Mouse (Mus musculus) cerebellum, adult 11 months (tissue): Measurements from ENCODE around the gene Sphk1.
A peak's percentile ranks its signal among the peaks of the same experiment; 100 is the strongest.

Experiments used
- DNase-seq: peaks from one replicate; pipeline ENCODE4 v3.0.0; 2022

The Sphk1 gene

DNA sequence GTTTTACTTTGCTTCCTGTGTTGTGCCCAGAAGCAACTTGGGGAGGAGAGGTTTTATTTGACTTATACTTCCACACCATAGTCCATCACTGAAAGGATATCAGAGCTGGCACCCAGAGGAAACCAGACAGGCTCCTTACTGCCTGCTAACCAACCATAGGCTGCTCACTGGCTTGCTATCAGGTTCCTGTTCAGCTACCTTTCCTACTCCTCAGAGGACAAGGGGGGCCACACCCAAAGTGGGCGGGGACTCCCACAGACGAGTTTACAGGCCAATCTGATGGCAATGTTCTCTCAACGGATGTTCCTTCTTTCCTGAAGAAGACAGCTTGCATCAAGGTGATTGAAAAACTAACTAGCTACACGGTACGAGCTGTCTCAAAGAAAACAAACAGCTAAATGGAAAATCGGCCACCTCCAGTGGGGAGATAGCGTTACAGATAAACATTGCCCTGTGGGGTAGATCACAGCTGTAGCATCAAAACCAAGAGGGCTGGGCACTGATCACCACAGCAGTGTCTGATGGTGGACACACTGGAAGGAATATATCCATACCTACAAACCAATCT, 19.3 kb upstream of the Sphk1 start:
- DNase-seq = no peak

DNA sequence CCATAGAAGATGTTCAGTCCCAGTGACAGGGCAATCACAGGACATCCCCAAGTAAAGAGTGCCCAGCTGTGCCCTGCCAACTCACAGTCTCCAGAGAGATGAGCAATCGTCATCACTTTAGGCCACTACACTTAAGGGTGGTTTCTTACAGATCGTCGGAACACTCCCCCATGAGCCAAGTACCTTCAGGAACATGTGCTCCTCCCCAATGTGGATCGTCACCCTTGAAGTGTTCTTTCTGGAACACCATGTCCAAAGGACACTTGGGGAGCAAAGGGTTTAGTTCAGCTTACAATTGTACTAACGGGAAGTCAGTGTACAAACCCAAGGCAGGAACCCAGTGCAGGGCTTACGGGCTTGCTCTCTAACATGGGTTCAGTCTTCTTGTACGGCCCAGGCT, 18.6 kb upstream of the Sphk1 start:
- no peak for DNase-seq

- no peak for DNase-seq
Observed at GRCm38 (mm10) chr11:116512987-116513386, 17.7 kb upstream of the Sphk1 start.

DNA sequence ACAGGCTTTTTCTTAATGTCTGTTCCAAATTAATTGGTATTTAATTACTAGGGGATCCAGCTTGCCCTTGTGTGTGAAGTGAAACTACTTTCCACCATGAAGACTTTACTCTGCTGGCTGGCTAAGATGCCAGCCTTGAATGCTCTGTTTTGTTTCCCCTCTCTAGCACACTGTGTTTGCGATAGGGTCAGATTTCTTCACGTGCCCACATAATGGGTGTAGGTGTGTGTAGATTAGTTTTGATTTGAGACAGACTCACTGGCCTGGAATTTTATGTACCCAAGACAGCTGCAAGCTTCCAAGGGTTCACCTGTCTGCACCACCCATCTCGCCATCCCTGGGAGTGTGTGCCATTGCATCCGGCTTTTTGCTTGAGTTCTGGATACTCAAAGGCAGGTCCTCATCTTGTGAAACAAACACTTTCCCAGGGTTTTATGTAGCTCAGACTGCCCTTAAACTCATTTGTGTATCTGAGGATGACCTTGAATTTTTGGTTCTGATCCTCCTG, 17.1 kb upstream of the Sphk1 start:
- no peak for DNase-seq

DNA sequence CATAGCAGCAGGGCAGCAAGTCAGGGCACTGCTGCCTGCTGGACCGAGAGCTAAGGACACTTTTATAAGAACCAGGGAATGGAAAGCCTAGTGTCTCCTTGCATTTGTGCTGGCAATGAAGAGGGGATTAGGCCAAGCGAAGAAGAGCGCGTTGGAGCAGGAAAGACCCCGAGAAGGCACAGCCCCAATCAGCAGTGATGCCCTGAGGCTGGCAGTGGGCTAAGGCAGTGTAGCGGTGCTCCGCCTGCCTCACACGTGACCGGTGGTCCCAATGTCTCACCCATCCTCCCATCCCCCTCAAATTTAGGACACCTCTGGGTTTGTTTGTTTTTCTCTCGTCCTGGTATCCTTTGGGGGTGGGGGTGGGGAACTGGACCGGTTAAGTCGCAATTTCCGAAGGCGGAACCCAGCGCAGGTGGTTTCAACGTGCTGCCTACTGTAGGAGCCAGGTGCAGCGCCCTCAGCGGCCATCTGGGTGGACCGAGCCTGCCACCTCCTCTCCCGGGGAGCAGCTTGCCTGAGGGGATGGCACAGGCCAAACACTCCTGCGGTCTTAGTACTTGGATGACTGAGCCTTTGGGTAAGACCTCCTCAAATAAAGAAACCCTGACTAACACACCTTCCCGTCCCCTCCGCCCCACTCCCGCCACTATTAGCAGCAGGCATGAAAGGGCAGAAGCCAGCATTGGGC, 15.2 kb upstream of the Sphk1 start:
- peak; percentile 63 for DNase-seq

GRCm38 (mm10) chr11:116518482-116518881, 12.2 kb upstream of the Sphk1 start:
- DNase-seq = no peak

- DNase-seq = no peak
Observed at GRCm38 (mm10) chr11:116521143-116521542, 9.6 kb upstream of the Sphk1 start.

DNA sequence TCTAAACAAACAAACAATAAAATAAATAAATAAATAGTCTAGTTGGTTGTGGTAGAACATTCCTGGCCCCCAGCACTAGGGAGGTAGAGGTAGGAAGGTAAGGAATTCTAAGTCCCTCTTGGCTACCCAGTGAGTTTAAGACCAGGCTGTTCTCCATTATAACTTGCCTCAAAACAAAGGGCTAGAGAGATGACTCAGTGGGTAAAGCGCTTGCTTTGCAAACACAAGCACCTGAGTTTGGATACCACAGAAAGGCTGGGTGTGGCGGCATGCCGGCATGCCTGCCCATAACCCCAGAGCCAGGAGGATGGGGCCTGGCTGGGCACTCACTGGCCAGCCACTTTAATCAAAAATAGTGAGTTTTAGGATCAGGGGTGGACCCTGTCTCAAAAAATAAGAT, 8.7 kb upstream of the Sphk1 start:
- DNase-seq = no peak

GRCm38 (mm10) chr11:116522886-116523698, 7.6 kb upstream of the Sphk1 start:
- DNase-seq = no peak

- DNase-seq = no peak
Observed at GRCm38 (mm10) chr11:116523699-116524189, 7.0 kb upstream of the Sphk1 start.

DNA sequence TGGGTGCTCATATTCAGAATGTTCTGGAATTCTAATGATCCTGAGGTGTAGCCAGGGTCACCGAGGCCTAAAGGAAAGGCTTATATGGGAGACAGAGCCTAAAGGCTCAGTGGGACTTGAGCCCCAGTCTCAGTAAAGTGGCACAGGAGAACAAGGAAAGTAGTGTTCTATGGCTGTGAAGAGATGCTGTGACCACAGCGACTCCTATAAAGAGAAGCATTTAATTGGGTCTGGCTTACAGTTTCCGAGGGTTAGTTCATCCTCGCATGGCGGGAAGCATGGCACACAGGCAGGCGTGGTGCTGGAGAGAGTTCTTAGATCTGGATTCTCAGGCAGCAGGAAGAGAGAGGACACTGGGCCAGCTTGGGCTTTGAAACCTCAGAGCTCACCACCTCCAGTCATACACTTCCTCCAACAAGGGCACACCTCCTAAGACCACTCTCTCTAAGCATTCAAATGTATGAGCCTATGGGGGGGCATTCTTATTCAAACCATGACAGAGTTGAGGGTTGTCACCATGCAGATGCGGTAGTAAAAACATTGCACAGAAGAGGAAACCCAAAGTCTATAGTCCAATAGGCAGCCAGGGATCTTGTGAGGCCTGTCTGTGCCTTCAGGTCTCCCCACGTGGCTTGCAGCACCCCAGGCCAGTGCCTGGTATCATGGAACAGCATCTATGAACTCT, 1.9 kb upstream of the Sphk1 start:
- DNase-seq = no peak

- no peak for DNase-seq
Observed at GRCm38 (mm10) chr11:116531371-116532191, 856 bp downstream of the Sphk1 start.

DNA sequence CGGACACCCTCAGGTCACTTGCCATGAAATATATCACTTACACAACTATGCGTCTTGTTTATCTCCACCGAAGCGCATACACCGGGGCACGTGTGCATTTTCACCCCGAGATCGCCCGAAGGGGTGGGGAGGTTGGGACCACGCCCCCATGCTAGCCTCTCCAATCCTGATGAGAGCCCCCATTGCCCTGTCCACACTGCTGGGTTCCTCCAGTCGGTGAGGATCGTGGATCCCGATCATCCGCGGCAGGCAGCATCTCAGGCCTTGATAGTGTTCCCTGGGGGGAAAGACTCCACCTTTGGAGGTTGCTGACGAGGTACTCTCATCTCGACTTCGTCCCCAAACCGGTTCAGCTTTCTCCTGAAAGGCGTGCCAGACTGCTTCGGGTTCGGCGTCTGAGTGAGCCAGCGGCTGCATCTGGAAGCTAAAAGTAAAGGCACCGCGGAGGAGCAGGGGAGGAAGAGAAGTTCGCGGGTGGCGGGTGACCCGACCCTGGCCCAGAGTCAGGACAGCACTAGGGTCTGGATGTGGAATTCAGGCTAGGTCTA, 1.6 kb downstream of the Sphk1 start:
- DNase-seq = no peak

GRCm38 (mm10) chr11:116532810-116533338, 2.1 kb downstream of the Sphk1 start:
- no peak for DNase-seq

- DNase-seq = no peak
Observed at GRCm38 (mm10) chr11:116533341-116534153, 2.8 kb downstream of the Sphk1 start.

- DNase-seq = peak; percentile 59
Observed at GRCm38 (mm10) chr11:116534154-116534865, 3.6 kb downstream of the Sphk1 start.

DNA sequence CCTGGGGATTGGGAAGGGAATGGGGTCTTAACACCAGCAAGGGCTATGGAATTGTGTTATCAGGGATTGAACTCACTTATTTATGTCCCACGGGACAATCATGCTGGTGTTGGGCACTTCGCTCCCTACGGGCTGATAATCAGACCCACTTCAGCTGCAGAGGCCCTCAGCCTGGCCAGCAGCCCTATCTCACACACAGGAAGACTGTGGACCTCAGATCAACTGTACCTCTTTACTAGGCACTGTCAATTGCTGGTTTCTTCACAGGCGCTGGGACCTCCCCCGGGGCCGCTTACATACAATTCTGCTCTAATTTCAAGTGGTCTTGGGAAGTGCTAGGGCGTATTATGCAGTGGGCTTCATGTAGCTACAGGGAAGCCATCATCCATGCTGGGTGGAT, 6.0 kb downstream of the Sphk1 start:
- DNase-seq = no peak

DNA sequence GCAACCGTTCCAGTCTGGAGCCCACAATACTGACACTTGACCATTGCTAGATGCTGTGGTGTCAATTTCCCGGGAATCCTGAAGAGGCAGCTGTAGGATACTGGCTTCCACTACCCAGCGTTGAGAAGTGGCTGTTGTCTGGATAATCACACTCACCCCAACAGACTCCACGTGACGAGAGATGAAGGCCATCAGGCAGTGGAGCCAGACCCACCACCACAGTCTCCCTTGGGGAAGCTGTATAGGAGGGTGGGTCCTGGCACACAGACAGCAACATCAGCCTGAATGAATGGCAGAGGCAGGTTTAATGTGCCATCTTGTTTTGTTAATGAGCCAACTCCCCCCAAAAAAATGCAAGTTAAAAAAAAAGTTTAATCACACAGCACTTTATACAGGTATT, 6.7 kb downstream of the Sphk1 start:
- DNase-seq = no peak

DNA sequence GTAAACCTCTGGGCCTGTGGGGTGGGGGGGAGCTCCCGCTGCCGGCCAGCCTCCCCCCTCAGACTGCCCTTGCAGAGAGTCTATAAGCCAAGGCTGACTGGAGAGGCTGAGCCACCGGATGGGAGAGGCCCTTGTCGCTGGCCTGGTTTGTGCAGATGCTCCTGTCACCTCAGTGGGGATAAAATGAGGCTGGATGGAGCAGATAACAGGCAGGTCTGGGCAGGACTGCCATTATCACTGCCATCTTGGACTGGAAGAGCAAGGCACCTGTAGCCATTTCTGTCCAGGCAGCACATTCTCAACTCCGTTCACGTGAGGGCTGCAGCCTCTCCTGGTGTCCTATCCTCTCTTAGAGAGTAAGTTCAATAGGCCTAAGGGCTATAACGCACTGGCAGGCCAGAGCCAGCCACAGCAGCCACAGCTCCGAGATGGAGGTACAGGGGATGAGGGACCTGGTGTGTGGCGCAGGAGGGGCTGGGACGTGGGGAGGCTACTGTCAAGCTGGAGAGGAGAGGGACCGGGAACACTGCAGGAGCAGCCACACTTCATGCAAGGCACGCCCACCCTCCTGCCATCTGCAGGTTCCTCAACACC, 7.5 kb downstream of the Sphk1 start:
- no peak for DNase-seq

- no peak for DNase-seq
Observed at GRCm38 (mm10) chr11:116541183-116541582, 10.5 kb downstream of the Sphk1 start.
